Mouse (Mus musculus): ENCODE data around the gene Rhbdf2.

DNA sequence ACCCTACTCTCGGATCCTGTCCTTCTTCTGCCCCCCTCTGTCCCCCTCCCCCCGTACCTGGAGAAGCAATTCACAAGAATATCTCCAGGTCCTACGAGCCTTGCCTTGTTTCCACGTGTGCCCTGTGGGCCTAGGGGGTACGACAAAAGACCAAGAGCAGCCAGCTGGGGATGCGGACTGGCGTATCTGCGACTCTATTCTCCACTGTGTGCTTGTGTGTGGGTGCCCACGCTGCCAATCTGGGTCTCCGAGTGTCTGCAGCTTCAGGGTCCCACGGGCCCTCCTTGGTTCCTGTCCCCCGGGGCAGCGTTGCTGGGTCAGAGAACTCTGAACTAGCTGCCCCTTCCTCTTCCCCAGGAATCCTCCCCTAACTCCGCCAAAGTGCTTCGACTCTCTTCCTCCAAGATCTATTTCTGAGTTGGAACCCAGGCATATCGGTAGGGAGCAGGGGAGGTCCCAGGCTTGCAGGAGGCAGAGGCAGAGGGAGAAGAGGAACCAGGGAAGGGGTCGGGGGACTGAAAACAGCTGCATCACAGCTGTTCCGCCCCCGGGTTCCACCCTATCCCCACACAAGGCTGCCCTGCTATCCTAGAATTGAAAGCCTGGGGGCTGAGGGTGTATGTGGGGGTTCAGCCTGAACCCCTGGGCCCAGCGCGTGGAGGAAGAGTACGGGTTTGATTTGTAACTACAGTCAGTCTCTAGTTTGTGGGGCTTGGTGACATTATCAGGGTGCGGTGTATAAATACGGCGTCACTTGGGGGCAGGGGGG, 25.7 kb upstream of the Rhbdf2 start:
- TF ChIP-seq CTCF (IDR thresholded peaks at IDR 0.05; ENCODE audit: low read depth) (no peak), EP300 (optimal IDR thresholded peaks at IDR 0.05) (no peak)

All from stomach, postnatal 0 days (tissue).